Mouse (Mus musculus) forebrain, postnatal 0 days (tissue): ENCODE data around the gene Dbil5. TPM values are rescaled to one million over a fixed set of nuclear protein-coding genes. Genes with fewer than 3 reads are reported as not detected.

Experiments
- ATAC-seq: fragments of 200-750 bp; cut with Nextera tagmentation; 2 replicates; pipeline ENCODE4 v1.8.0; 2017; ENCODE audit warnings: mild to moderate bottlenecking, moderate library complexity
- DNase-seq: peaks from one replicate; pipeline ENCODE4 v3.0.0-alpha.2; 2015
- H3K27ac ChIP-seq: fragments of 300-500 bp; sonication (generic); 2 replicates; pipeline ENCODE4 v1.5.1; 2014; ENCODE audit warnings: low read depth, mild to moderate bottlenecking, antibody characterized with exemption, low read length, moderate library complexity, mixed read lengths
- H3K27me3 ChIP-seq: fragments of 300-500 bp; sonication (generic); 2 replicates; pipeline ENCODE4 v1.6.1; 2014; ENCODE audit warnings: mild to moderate bottlenecking, low read length, mixed read lengths; ENCODE audit not compliant: insufficient read depth
- H3K36me3 ChIP-seq: fragments of 300-500 bp; sonication (generic); 2 replicates; pipeline ENCODE4 v1.6.1; 2014; ENCODE audit warnings: mild to moderate bottlenecking, moderate library complexity; ENCODE audit not compliant: insufficient read depth
- H3K4me1 ChIP-seq: fragments of 300-500 bp; sonication (generic); 2 replicates; pipeline ENCODE4 v1.6.1; 2014; ENCODE audit warnings: antibody characterized with exemption; ENCODE audit not compliant: insufficient read depth
- H3K4me2 ChIP-seq: fragments of 300-500 bp; sonication (generic); 2 replicates; pipeline ENCODE4 v1.6.1; 2014; ENCODE audit warnings: low read depth, mild to moderate bottlenecking, moderate library complexity
- H3K4me3 ChIP-seq: fragments of 300-500 bp; sonication (generic); 2 replicates; pipeline ENCODE4 v1.5.1; 2014; ENCODE audit warnings: low read depth, low read length, mixed read lengths
- H3K9ac ChIP-seq: fragments of 300-500 bp; sonication (generic); 2 replicates; pipeline ENCODE4 v1.6.1; 2014; ENCODE audit warnings: mild to moderate bottlenecking
- H3K9me3 ChIP-seq: fragments of 300-500 bp; sonication (generic); 2 replicates; pipeline ENCODE4 v1.6.1; 2016; ENCODE audit warnings: low read length
- CTCF ChIP-seq: sonication (generic); IDR thresholded peaks from 2 replicates; pipeline ENCODE4 v1.5.1; 2016; ENCODE audit warnings: antibody characterized with exemption, control low read depth, low read depth
- WGBS: fragments of 180-500 bp; shearing (Covaris S2); extraction: QIAGEN DNeasy Blood & Tissue Kit; methylation state at CpG from one replicate; pipeline ENCODE4 v1.1.7; 2014; 5-methylcytosine and 5-hydroxymethylcytosine counted together
- polyA plus RNA-seq: library from polyadenylated mRNA; unstranded; fragments of >200 nt; fragmentation: Nextera tagmentation; extraction: Ambion mirVana; gene quantifications from 2 replicates; pipeline ENCODE4 v1.2.1, GENCODE M21; 2015
- total RNA-seq: library from RNA; depleted of rRNA; stranded (reverse); fragments of >200 nt; gene quantifications from 2 replicates; pipeline ENCODE4 v1.2.3, GENCODE M21; 2014; rRNA removed

The Dbil5 gene
- total RNA-seq (0.43 TPM in 1 of 2 replicates, not detected in the other), polyA plus RNA-seq (0.89 and 1.2 TPM in 2 replicates)

- WGBS = 4% methylated on average over 35 of the region's 35 CpGs
- ATAC-seq (peak; percentile 99), DNase-seq (peak; percentile 98)
- peak within 1 kb of the TSS; percentile 67 for H3K4me3 ChIP-seq
- H3K9me3 ChIP-seq = no peaks in the 10 kb centered on the region
- H3K36me3 ChIP-seq = peaks cover 29% of the 10 kb centered on the region
- H3K9ac ChIP-seq = peak within 1 kb of the TSS; percentile 86
- no peaks in the 10 kb centered on the region; the same call in 1 of the 2 replicates for H3K4me1 ChIP-seq
- no peaks in the 10 kb centered on the region for H3K27me3 ChIP-seq
- H3K4me2 ChIP-seq = peak within 1 kb of the TSS; percentile 64
- H3K27ac ChIP-seq = peak within 1 kb of the TSS; percentile 89
- peak; percentile 99 for TF ChIP-seq CTCF
Observed at GRCm38 (mm10) chr11:76217390-76217800, at the start of gene Dbil5, which contains the start of gene Gemin4. Dbil5 (plus strand) TSS chr11:76217608. Gemin4 (minus strand) TSS chr11:76217664.

GRCm38 (mm10) chr11:76168976-76169375 is 48.4 kb upstream of the Dbil5 start:
- Histone ChIP-seq H3K9ac (no peak overlapping the region), H3K4me1 (no peaks in the 10 kb centered on the region), H3K9me3 (no peaks in the 10 kb centered on the region), H3K4me3 (no peak overlapping the region), H3K4me2 (no peak overlapping the region), H3K27me3 (no peaks in the 10 kb centered on the region), H3K27ac (no peak overlapping the region), H3K36me3 (peaks cover 22% of the 10 kb centered on the region)
- DNase-seq = no peak
- no peak for ATAC-seq
- no peak for TF ChIP-seq CTCF
- 59% methylated on average over 3 of the region's 3 CpGs for WGBS

- Histone ChIP-seq H3K9me3 (no peaks in the 10 kb centered on the region), H3K4me1 (no peaks in the 10 kb centered on the region), H3K4me2 (no peak overlapping the region), H3K27me3 (no peaks in the 10 kb centered on the region), H3K36me3 (peaks cover 22% of the 10 kb centered on the region), H3K27ac (no peak overlapping the region), H3K4me3 (no peak overlapping the region), H3K9ac (no peak overlapping the region)
- no peak for TF ChIP-seq CTCF
- DNase-seq (no peak), ATAC-seq (no peak)
- whole genome bisulfite sequencing = 53% methylated on average over 5 of the region's 5 CpGs
Observed at GRCm38 (mm10) chr11:76170207-76170606, 47.2 kb upstream of the Dbil5 start.

- H3K27me3 ChIP-seq = no peaks in the 10 kb centered on the region
- DNase-seq = peak; percentile 64
- no peaks in the 10 kb centered on the region for H3K4me1 ChIP-seq
- peak overlapping the region; percentile 88 for H3K4me2 ChIP-seq
- peak; percentile 77 for ATAC-seq
- H3K4me3 ChIP-seq = peak overlapping the region; percentile 81
- 1% methylated on average over 28 of the region's 28 CpGs for WGBS
- H3K27ac ChIP-seq = peak overlapping the region; percentile 80
- peaks cover 10% of the 10 kb centered on the region; the same call in 1 of the 2 replicates for H3K36me3 ChIP-seq
- peak overlapping the region; percentile 80 for H3K9ac ChIP-seq
- no peak for TF ChIP-seq CTCF
- H3K9me3 ChIP-seq = no peaks in the 10 kb centered on the region
Observed at GRCm38 (mm10) chr11:76178726-76179494, 38.5 kb upstream of the Dbil5 start.

GRCm38 (mm10) chr11:76179495-76180145 is 37.8 kb upstream of the Dbil5 start, which contains the start of the genes Vps53 and Fam57a:
Vps53 (minus strand) TSS chr11:76179647.
Fam57a (plus strand) TSS chr11:76179671.
- TF ChIP-seq CTCF = no peak
- H3K27me3 ChIP-seq = no peaks in the 10 kb centered on the region
- DNase-seq (peak; percentile 86), ATAC-seq (peak; percentile 96)
- H3K4me2 ChIP-seq = peak within 1 kb of the TSS; percentile 88
- no peaks in the 10 kb centered on the region for H3K9me3 ChIP-seq
- WGBS = under 1% methylated on average over 37 of the region's 37 CpGs
- H3K36me3 ChIP-seq = peaks cover 10% of the 10 kb centered on the region; the same call in 1 of the 2 replicates
- H3K4me3 ChIP-seq = peak within 1 kb of the TSS; percentile 81
- peak within 1 kb of the TSS; percentile 80 for H3K27ac ChIP-seq
- H3K4me1 ChIP-seq = no peaks in the 10 kb centered on the region
- peak within 1 kb of the TSS; percentile 80 for H3K9ac ChIP-seq

- ATAC-seq (no peak), DNase-seq (no peak)
- no peaks in the 10 kb centered on the region for H3K27me3 ChIP-seq
- H3K4me3 ChIP-seq = peak overlapping the region; percentile 81
- peak overlapping the region; percentile 80 for H3K9ac ChIP-seq
- H3K4me2 ChIP-seq = peak overlapping the region; percentile 88
- H3K36me3 ChIP-seq = peaks cover 10% of the 10 kb centered on the region; the same call in 1 of the 2 replicates
- H3K27ac ChIP-seq = peak overlapping the region; percentile 80
- H3K9me3 ChIP-seq = no peaks in the 10 kb centered on the region
- no peak for TF ChIP-seq CTCF
- no peaks in the 10 kb centered on the region for H3K4me1 ChIP-seq
- 21% methylated on average over 7 of the region's 7 CpGs for WGBS
Observed at GRCm38 (mm10) chr11:76180146-76180540, 37.3 kb upstream of the Dbil5 start.

- Histone ChIP-seq H3K27ac (no peak overlapping the region), H3K4me1 (no peaks in the 10 kb centered on the region), H3K9ac (no peak overlapping the region), H3K9me3 (no peaks in the 10 kb centered on the region), H3K27me3 (no peaks in the 10 kb centered on the region), H3K4me2 (no peak overlapping the region), H3K4me3 (no peak overlapping the region), H3K36me3 (no peaks in the 10 kb centered on the region)
- 88% methylated on average over 4 of the region's 4 CpGs for WGBS
- no peak for TF ChIP-seq CTCF
- ATAC-seq = no peak
- no peak for DNase-seq
Observed at GRCm38 (mm10) chr11:76183745-76184144, 33.7 kb upstream of the Dbil5 start.
